Mouse (Mus musculus): ENCODE results near the gene Ncoa3.
A peak's percentile ranks its signal among the peaks of the same experiment; 100 is the strongest.
"Not testable (repeated sequence)": the region's sequence is repeated elsewhere in the genome, so short reads cannot be mapped to it uniquely, and the experiment has no call there.

Ncoa3 gene

DNA sequence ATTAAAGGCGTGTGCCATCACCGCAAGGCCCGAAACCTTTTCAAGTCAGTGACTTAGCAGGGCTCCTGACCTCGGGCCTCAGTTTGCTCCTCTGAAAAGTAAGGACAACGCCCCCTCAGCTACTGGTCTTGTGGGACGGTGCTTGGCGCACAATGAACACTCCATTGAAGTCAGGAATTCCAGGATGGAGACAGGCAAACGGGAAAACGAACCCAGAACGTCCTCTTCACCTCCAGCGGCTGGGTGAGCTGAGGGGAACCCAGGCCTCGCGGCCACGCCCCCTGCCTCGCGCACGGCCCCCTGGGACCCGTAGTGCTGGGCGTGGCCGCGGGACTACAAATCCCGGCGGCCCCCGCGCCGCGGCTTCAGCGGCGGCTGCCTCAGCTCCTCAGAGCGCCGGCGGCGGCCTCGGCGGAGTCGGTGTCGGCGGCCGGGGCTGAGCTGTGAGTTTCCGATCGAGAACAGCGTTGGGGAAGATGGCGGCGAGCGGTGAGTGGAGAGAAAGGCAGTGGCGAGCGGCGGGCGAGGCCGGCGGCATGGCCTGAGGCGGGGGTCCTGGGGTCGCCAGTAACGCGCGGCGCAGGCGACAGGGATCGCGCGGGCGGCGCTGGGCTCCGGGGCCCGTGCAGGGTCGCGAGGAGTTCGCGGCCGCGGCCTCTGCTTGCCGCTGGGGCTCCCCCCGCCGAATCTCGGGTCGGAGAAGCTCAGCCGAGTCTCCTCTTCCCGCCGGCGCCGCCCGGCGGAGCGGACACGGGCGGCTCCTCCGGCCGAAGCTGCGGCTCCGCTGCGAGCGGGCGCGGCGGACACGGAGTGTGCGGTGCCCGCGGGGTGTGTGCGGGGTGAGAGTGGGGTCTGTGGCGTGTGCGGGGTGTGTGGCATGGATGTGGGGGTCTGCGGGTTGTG is at the start of gene Ncoa3:
TSS of gene Ncoa3 (plus strand) at position 367 of the 903 bp plus-strand sequence.
- DNase-seq (ENCODE audit: low spot score) = peak; percentile 70

DNA sequence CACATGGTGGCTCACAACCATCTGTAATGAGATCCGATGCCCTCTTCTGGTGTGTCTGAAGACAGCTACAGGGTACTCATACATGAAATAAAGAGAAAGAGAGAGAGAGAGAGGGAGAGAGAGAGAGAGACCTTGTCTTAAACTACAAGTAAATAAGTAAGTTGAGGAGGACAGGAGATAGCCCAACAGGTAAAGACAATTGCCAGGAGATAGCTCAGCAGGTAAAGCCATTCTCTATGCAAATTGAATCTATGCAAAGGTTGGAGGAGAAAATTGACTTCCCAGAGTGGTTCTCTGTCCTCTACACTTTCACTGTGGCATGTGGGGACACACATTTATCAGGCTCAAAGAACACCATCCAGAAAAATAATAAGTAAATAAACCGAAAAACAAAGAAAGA is 49.3 kb upstream of the Ncoa3 start:
- no peak for DNase-seq (ENCODE audit: low spot score)

DNA sequence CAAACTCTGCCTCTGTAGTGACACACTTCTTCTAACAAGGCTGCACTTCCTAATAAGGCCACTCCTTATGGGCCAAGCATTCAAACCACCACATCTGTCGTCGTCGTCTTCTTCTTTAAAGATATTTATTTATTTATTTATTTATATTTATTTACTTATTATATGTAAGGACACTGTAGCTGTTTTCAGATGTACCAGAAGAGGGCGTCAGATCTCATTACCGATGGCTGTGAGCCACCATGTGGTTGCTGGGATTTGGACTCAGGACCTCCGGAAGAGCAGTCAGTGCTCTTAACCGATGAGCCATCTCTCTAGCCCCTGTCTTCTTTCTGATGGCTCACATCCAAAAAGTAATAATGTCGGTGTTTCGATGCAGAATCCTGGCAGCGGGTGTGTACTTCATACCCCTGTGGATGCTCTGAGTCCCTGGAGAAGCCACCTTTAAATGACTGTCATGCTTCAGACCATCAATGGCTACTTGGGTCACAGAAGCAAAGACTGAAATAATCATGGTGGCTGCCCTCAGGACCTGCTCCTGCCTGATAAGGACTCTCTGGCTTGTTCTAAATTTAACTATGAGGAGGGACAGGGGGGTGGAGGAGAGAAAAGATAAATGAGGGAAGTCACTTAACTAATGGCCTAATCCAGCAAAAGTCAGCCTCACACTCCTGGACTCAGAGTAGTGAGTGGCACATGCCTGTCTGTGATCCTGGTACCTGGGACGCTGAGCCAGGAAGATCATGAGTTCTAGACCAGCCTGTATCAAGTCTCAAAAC is 47.7 kb upstream of the Ncoa3 start:
- DNase-seq (ENCODE audit: low spot score) = no peak

DNA sequence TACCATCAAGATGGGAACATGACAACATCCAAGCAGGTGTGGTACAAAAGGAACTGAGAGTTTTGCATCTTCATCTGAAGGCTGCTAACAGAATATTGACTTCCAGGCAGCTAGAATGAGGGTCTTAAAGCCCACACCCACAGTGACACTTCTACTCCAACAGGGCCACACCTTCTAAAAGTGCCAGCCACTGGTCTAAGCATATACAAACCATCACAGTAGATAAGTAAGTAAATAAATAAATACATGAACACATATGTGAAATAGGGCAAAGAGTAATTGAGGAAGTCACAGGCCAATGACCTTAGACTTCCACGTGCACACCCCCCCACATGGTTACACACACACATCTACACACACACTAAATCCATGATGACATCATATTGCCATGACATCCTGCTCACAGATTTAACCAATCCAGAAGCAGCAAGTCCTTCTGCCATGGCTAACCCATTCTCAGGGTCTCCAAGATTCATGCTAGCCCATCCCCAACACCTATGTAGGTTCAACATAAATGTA is 46.3 kb upstream of the Ncoa3 start:
- no peak for DNase-seq (ENCODE audit: low spot score)

DNA sequence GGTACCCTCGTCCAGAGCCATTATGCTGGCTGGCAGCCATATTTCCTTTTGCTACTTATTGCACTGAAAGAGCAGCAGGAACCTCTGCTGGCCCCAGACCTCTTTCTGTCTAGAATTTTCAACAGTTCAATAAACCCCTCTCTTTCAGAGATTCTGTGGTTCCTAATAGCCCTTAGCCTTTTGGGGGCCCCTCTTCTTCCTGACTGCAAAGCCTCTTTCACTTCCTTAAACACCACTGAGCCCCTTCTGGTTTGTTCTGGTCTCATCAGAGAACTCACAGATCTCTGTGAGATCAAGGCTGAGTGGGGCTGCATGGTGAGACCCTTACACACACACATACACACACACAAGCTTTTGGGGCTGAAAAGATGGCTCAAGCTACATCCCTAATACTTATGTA is 44.4 kb upstream of the Ncoa3 start:
- no peak for DNase-seq (ENCODE audit: low spot score)

DNA sequence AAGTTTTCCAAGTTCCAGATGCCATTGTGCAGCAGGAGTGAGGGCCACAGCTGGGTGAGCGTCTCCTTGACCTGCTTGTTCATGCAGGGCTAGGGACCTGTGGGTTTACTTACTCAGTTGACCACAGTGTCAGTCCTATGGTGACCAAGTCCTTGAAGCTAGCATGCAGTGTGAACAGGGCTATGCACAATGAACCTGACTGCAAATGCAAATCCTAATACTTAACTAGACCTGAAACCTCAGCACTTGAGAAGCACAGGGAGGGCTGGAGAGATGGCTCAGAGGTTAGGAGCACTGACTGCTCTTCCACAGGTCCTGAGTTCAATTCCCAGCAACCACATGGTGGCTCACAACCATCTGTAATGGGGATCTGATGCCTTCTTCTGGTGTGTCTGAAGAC is 43.7 kb upstream of the Ncoa3 start:
- DNase-seq (ENCODE audit: low spot score) = not testable (repeated sequence)

DNA sequence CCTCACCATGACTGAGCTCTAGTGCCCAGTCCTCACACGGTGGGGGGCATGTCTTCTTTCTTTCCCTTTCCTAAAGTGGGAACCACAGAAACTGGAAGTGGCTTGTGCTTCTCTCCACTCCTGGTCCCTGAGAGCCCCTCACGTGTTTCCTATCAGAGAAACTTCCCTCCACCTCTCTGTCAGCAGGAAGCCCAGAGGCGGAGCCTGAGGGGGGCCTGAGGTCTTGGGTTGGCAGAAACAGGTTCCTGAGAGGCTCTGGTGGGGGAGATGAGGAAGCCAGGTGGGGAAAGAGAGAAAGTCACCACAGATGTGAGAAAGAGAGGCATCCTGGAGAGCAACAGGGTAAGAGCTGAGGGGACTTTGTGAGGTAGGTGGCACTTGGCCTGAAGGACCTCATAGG is 42.7 kb upstream of the Ncoa3 start:
- DNase-seq (ENCODE audit: low spot score) = no peak

DNA sequence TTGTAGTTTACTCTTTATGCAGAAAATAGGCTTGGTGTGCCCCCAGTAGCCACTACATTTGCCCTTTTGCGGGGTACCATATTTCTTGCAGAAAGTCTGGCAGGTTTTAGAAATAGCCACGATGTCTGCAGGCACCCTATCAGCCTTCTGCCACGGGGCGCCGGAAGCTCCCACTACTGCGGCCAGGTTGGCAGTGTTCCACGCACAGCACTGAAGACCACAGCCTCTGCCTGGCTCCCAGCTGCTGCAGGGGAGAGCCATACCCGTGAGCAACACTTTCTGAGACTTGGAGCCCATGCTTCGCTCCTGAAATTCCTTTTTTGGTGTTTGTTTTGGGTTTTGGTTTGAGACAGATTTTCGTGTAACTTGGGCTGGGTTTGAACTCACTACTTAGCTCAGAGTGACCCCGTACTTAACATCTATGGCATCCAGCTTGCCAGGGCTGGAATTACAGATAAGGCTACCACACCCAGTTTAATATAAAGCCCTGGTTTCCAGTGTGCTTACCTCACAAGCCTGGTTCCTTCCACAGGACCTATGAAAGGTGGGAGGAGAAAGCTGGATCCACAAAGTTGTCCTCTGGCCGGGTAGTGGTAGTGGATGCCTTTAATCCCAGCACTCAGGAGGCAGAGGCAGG is 40.9 kb upstream of the Ncoa3 start:
- DNase-seq (ENCODE audit: low spot score) = no peak

DNA sequence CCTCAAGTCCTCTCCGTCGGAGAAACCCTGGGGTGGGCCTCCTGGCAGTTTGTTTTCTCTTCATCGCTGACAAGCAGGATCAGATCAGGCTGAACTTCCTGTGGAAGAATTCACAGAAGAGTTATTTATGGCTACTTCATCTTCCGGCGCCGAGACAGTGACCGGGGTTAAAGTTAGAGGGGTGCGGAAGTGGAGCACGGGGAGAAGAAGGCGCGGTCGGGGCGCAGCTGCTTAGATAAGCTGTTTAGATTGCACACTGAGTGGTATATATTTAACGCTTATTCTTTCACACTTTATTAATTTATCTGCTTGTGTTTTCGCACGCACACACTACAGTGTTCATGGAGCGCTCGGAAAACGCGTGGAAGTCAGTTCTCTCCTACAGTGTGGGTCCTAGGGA is 37.6 kb upstream of the Ncoa3 start:
- DNase-seq (ENCODE audit: low spot score) = no peak

DNA sequence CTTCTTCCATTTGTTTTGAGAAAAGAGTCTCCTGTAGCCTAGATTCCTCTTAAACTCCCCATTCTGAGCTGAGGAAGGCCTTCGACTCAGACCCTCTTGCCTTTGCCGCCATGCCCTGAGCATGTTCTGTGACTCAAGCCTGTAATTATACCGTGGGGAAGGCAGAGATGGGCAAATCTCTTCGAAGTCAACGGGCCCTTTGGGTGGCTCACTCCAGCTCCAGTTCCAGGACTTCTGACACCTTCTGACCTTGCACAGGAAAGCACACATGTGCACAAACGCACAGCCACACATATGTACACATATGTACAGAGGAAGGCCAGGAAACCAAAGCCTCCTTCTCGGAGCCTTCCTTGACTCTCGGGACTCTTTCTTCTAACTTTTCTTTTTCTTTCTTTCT is 37.0 kb upstream of the Ncoa3 start:
- DNase-seq (ENCODE audit: low spot score) = no peak

DNA sequence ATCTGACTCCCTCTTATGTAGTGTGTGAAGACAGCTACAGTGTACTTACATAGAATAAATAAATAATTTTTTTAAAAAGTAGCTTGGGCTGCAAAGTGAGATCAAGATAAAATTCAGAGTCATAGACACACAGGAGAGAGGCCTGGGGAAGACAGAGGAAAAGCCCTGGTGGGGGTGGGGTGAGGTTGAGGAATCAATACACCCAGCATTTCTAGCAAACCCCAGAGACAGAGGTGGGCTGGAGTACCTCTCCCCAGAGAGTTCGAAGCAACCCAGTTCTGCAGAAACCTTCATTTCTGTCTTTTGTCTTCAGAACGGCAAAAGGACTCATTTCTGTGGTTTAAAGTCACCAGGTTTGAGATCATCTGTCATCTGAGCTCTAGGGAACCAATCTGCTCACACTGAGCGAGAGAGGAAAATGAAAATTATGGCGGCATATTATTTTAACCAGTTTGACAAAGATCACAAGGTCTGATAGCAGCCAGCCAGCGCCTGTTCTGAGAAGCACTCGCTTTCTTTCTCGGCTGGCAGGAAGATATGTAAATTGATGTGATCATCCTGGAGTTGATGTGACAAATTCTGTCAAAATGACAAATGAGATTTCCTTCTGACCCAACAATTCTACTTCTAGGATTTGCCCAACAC is 36.2 kb upstream of the Ncoa3 start:
- DNase-seq (ENCODE audit: low spot score) = no peak

DNA sequence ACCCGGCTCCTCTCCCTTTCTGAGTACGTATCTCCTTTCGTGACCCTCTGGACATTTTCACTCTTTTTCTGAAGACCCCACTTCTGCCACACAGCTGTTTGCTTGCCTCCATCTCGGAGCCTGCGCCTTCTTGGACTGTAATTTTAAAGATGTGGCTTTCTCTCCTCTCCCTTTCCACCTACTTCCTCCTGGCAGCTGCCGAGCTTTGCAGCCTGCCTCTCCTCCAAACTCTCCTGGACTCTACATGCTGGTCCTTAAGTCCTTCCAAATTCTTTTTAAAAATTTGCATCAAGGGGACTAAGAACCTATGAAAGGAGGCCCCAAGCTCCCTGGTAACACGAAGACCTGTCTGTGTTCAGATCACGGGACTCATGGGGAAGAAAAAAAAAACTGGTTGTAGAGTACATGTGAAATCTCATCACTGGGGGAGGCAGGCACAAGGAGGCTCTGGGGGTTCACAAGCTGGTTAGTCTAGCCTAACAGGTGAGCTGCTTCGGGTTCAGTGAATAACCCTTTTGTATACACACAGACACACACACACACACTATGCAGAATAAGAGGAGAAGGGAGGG is 35.1 kb upstream of the Ncoa3 start:
- no peak for DNase-seq (ENCODE audit: low spot score)

DNA sequence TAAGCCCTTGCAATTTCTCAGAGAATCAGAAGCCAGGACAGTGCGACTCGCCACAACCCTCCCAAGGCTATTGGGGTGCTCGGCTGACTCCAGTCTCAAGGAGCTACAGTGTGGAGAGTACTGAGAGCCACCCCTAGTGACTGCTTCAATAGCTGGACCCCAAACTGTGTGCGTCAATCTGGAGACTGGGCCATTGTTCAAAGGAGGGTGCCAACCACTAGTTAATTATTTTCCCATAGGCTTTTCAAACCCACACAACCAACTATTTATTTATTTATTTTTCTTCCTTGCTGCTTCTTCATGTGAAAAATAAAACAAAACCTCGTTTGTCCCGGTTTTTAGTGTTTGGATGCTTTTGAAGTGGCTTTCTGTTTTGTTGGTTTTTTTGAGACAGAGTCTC is 33.9 kb upstream of the Ncoa3 start:
- DNase-seq (ENCODE audit: low spot score) = no peak

DNA sequence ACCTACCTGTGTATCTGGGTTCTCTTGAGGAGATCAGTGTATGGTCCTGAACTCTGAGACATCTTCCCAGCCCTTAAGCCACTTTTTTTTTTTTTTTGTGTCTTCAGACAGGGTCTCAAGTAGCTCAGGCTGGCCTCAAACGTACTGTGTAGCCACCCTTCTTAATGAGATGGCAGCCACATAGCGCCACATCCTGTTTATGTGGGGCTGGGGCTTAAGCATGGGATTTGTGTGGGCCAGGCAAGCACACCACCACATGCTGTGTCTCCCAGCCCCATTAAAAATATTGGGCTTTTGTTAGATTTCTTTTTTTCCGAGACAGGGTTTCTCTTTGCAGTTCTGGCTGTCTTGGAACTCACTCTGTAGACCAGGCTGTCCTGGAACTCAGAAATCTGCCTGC is 31.7 kb upstream of the Ncoa3 start:
- DNase-seq (ENCODE audit: low spot score) = no peak

DNA sequence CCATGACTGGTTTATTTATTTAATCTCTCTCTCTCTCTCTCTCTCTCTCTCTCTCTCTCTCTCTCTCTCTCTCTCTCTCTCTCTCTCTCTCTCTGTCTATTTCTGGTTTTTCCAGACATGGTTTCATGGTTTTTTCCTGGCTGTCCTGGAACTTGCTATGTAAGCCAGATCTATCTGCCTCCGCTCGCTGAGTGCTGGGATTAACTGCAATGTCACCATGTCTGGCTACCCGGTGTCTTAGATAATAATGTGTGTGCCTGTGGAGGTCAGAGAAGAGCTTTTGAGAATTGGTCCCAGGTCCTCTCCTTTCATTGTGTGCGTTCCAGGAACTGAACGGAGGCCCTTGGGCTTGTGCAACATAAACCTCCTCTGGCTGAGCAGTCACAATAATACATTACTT is 29.6 kb upstream of the Ncoa3 start:
- no peak for DNase-seq (ENCODE audit: low spot score)

DNA sequence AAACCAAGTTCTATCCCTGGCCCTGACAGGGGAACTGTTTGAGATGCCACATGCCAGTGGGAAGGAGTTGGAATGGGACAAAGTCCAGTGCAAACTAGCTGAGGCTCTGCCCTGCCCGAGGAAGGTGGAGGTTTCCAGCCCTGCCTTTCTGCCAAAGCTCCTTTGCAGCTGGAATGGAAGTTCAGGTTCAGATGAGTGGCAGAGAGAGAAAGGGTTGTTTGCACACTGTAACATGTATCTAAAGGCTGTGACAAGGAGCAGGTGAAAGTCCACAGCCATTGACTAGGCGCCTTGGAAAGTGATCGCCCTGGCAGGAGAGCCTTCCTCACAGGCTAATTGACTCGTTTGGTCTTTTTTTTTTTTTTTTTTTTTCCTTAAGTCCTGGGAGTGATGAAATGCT is 28.3 kb upstream of the Ncoa3 start:
- DNase-seq (ENCODE audit: low spot score) = no peak

DNA sequence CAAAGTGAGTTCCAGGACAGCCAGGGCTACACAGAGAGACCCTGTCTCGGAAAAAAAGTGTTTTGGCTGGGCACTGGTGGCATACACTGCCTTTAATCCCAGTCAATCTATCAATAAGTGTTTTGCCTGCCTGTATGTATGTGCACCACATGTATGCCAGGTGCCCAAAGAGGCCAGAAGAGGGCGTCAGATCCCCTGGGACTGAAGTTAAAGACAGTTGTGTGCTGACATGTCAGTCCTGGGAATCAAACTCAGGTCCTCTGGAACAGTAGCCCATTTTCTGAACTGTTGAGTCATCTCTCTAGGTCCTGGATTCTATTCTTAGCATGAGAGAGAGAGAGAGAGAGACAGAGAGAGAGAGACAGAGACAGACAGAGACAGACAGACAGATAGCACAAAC is 25.4 kb upstream of the Ncoa3 start:
- DNase-seq (ENCODE audit: low spot score) = no peak

DNA sequence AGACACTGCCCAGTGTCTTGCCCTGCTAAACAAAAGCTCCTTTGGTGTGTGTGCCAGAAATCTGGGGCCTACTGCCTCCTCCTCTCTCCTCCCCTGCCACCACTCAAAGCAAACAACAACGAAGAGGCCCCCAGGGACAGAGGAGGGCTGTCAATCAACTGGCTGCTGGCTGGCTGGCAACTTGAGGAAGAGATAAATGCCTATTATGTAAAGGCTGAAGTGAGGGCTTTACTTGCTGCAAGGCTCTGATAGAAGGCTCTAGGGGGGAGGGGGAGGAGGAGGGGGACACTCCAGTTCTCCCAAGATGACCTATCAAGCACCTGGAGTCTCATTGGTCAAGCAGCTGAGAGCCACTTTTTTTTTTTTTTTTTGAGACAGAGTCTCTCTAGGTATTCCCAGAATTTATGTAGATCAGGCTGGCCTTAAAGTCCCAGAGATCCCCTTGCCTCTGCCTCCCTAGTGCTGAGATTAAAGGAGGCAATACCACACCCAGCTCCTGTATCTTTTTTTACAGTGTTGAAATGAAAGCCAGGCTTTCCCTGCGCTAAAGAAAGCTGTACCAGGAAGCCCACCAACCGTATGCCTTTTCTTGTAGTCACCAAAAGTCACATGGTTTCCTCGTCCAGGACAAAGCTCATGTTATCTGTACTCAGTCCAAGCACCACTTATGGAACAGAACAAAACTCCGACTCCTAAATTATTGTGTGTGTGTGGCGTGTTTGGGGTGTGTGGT is 24.4 kb upstream of the Ncoa3 start:
- no peak for DNase-seq (ENCODE audit: low spot score)

DNA sequence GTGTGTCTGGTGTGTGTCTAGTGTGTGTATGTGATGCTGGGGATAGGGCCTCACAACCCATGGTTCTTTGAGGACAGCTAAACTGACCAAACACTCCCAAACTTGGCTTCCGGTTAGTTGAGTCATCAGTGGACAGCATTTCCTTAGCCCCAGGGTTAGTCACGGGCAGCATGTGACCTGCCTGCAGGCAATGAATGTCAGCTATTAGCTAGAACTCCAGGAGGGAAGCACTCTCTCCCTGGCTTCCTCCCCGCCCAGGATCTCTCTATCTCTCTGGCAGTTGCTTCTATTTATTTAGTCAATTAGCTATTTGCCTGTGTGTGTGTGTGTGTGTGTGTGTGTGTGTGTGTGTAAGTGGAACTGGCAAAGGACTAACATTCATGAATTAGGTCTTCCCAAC is 23.6 kb upstream of the Ncoa3 start:
- no peak for DNase-seq (ENCODE audit: low spot score)

DNA sequence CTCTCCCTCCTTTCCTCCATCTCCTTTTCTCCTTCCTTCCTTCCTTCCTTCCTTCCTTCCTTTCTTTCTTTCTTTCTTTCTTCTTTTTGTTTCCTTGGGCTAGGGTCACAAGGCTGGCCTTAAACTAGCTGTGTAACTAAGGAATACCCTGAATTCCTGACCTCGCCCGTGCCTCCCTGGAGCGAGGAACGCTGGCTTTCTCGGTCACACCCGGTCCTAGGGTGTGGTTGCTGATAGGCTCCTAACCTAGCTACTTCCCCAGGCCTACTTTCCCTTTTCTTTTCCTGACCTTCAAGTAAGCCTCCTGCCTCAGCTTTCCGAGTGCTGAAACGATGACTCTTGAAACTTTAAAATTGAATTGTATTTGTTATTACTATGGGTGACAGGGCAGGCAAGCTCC is 23.0 kb upstream of the Ncoa3 start:
- no peak for DNase-seq (ENCODE audit: low spot score)

DNA sequence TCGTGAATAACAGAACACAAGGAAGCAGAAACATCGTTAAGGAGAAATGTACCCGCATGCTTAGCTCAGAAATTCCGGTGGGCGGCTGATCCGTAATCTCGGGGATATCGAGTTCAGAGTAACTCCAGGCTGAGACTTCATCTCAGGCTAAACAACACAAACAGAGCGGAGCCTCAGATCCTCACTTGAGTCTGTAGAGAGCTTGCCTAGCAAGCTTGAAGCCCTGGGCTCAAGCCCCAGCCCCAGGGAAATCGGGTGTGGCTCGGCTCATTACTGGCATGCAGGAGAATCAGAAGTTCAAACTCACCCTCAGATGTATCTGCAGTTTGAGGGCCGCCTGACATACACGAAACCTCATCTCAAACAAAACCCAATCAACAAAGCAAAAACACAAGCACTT is 22.5 kb upstream of the Ncoa3 start:
- no peak for DNase-seq (ENCODE audit: low spot score)

Measured in urinary bladder, postnatal 10 days (tissue).